Mouse (Mus musculus): Measurements from ENCODE around the gene Cst11.
"Not testable (repeated sequence)": the region's sequence is repeated elsewhere in the genome, so short reads cannot be mapped to it uniquely, and the experiment has no call there.

Gene Cst11

GRCm38 (mm10) chr2:148771397-148771796, at the start of gene Cst11:
Gene Cst11, minus strand, starts transcription at chr2:148771497.
- not testable (repeated sequence) for DNase-seq

DNA sequence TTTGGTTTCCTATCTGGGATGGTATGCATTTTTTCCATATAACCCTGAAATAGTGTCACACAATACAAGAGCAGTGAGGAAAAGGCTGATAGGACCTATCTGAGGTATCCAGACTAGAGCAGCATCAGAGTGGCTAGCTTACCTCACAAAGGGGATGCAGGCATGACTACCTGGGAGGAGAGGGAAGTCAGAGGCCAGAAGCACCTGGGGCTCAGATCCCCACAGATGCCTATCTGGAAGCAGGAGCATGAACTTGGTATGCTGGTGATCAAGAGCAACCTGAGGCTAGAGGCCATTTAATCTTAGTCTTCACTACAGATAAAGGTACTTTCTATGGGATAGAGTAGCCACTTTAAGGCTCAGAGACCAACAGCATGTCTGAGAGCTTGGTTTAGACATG, 48.6 kb upstream of the Cst11 start, which contains the start of gene Cst13:
Gene Cst13 (plus strand): TSS at position 173 of the 400 bp plus-strand sequence.
- no peak for DNase-seq

GRCm38 (mm10) chr2:148806696-148807095, 35.4 kb upstream of the Cst11 start:
- peak; percentile 3 for DNase-seq

DNA sequence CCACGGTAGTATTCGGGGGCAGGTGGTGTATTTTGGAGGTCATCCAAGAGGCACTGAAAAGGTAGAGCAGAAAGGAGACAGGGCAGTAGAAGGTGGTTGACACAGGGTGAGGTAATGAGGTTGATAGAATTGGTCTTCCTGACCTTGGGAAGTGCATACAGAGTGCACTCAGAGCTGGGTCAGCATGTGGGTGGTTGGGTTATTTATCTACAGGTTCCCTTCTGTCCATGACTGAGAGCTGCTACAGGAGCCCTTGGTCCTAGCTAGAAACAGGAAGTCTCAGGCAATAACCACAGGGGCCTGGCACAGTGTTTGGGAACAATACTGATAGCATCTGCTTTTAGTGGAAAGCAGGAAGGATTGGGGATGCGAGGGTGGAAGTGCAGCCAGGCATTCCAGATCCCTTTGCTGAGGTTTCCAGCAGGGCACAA, 30.2 kb upstream of the Cst11 start:
- peak; percentile 14 for DNase-seq

- no peak for DNase-seq
Measured at GRCm38 (mm10) chr2:148798485-148798884, 27.2 kb upstream of the Cst11 start, which contains the start of gene Cst8. Gene Cst8, plus strand, starts transcription at chr2:148798785.

- DNase-seq, result no peak
Measured at GRCm38 (mm10) chr2:148789142-148789541, 17.8 kb upstream of the Cst11 start, which contains the start of gene Cst12. Gene Cst12, plus strand, starts transcription at chr2:148789361.

DNA sequence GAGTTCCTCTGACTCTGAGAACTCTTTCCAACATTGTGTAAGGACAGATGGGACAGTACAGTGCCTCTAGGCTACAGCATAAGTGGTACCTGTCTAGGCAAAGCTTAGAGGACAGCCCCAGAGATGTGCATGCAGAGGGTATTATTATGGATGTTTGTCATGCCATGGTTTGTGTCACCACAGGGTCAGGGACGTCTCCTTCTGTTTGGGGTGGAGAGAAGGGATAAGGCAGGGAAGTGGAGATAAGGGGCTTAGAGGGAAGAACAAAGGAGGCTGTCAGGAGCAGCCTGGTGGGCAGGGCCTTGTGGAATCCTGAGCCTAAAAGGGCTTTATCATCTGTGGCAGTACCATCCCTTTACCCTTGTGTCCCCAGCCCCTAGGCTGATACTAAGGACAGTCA, 10.4 kb upstream of the Cst11 start, which contains the start of gene 8030411F24Rik:
Gene 8030411F24Rik (plus strand): TSS at position 301 of the 400 bp plus-strand sequence.
- no peak for DNase-seq

DNA sequence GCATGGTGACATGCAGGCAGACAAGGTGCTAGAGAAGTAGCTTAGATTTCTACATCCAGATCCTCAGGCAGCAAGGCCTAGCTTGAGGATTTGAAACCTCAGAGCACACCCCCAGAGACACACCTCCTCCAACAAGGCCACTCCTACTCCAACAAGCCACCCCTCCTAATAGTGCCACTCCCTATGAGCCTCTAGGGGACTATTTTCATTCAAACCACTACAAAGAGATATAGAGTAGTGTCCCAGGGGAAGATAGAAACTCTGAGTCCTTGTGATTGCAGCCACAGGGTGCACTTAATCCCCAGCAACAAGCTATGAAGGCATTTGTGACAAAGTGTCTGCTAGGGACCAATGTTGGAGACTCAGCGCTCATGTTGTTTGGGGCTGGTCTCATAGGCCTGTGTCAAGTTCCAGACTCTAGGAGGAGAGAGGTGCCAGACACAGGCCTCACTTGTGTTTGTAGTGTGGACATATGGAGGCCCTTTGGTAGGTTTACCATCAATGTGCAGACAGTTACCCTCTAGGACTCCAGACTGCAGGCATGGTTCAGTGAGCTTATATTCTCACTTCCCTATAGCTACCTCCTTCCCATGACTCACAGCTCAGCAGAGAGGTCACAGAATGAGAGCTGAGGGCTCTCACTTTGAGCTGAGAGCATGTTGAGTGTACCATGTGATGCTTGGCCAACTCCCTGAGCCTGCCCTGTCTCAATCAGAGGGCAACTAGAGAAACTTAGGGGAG, 7.5 kb downstream of the Cst11 start:
- no peak for DNase-seq

DNA sequence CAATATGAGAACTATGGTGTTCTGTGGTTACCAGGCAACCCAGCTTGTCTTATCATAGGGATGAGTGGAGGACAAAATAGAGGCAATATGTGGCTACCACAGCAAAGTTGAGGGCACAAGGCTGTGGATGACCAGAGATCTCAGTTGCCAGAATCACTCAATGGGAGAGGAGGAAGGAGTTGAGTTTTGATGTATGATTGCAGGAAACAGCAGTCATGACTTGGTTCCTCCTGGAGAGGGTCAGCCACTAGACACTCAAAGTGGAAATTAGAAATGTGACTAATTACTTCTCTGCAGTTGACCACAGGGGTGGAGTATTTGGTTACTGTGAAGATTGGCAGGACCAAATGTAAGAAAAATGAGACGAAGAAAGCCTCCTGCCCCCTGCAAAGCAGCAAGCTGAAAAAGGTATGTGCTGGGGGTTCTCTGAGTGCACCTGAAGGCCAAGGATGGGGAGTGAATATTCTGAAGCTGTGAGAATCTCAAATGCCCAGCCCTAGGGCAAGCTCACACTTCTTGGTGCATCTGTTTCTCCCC, 16.9 kb downstream of the Cst11 start:
- DNase-seq, result no peak

DNA sequence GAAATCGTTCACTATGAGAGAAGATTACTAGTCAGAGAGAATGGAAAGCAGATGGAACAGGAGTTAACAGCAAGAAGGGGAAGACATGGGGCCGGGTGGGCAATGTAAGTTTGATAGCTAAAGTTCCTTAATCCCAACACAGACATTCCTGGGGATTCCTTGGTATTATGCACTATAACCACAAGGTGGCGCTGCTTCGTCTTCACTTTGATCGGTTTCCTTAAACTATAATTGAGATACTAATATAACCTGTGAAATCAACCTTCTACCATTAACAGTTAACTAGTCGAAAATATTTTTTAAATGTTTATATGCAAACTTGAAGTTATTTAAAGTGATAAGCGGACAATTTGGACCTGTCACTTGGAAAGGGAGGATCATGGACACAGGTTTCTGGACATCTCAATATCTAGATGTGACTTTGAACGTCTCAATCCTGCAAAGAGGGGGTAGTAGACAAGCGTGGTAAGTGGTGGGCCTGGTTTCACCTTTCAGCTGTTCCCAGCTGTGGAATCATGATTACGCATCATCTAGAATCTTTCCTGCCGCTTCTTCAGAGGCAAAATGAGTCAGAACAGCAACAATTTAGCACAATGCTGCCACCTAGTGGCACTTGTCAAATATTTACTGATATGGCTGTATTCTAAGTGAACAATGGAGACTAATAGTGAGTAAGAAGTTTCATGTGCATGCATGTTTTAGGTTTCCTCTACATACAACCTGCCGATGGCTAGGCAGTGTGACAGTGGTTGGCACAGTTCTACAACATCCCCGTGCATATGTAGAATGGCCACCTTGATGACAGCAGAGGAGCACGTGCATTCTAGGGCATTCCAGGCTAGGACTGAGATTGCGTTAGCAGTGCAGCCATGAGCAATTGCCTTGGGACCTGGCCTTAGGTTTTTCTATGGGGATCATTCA, 19.1 kb downstream of the Cst11 start:
- peak; percentile 86 for DNase-seq

GRCm38 (mm10) chr2:148750058-148750457, 21.2 kb downstream of the Cst11 start, which contains the start of gene Cstl1:
Gene Cstl1, plus strand, starts transcription at chr2:148750358.
- no peak for DNase-seq

- DNase-seq, result peak; percentile 35
Measured at GRCm38 (mm10) chr2:148743846-148744407, 27.4 kb downstream of the Cst11 start.

- no peak for DNase-seq
Measured at GRCm38 (mm10) chr2:148743001-148743400, 28.3 kb downstream of the Cst11 start.

- DNase-seq, result peak; percentile 97
Measured at GRCm38 (mm10) chr2:148732327-148733000, 38.8 kb downstream of the Cst11 start, which contains the start of gene Napb. Gene Napb, minus strand, starts transcription at chr2:148732467.

- peak; percentile 25 for DNase-seq
Measured at GRCm38 (mm10) chr2:148731614-148732326, 39.5 kb downstream of the Cst11 start.

DNA sequence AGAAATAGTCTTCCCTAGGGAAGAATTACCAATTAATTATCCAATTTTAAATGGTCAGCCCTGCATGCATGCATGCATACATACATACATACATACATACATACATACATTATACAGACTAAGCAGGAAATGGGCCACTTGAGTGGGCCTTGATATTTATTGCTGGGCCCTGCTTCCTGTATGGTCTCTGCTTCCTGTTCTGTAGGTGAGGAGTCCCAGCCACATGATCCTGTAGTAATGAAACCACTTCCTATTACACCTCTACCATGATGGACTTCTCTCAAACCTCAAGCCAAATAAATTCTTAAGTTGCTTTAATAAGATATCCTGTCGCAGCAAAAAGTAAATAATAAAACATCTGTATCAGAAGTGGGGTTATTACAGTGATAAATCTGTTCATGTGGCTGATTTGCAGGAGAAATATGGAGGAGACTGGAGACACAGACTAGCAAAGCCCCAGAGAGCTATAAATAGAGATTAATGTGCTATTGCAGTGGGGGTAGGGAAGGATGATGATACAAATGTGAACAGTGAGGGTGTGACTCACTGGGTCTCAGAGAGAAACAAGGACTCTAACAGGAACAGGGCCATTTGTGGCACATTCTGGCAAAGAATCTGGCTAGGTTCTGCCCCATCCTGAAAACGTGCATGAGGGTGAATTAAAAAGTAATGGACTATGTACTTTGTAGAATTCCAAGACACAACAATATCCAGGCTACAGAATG, 51.9 kb downstream of the Cst11 start:
- no peak for DNase-seq

Data from kidney, adult 9 months (tissue).